Mouse (Mus musculus) myocyte (in vitro differentiated cells): ENCODE data around the gene Pde7b. TPM values are rescaled to one million over a fixed set of nuclear protein-coding genes. Genes with fewer than 3 reads are reported as not detected.
A peak's percentile ranks its signal among the peaks of the same experiment; 100 is the strongest.

Experiments
- H3K27me3 ChIP-seq: one replicate; pipeline ENCODE4 v1.6.1; 2011; ENCODE audit not compliant: control insufficient read depth, insufficient read depth, insufficient read length
- H3K36me3 ChIP-seq: one replicate; pipeline ENCODE4 v1.6.1; 2011; ENCODE audit not compliant: control insufficient read depth, insufficient read depth
- H3K4me2 ChIP-seq: one replicate; pipeline ENCODE4 v1.6.1; 2011; ENCODE audit warnings: low read depth, control low read depth
- H3K4me3 ChIP-seq: one replicate; pipeline ENCODE4 v1.5.1; 2011; ENCODE audit warnings: mild to moderate bottlenecking, control low read depth, moderate library complexity
- H3K79me2 ChIP-seq: one replicate; pipeline ENCODE4 v1.6.1; 2011; ENCODE audit not compliant: control insufficient read depth, insufficient read depth
- H3ac ChIP-seq: one replicate; pipeline ENCODE4 v1.6.1; 2011; ENCODE audit not compliant: control insufficient read depth, insufficient read length
- CEBPB ChIP-seq: IDR thresholded peaks from 2 replicates; pipeline ENCODE4 v1.6.1; 2011; ENCODE audit warnings: mild to moderate bottlenecking, moderate library complexity; ENCODE audit not compliant: poor library complexity, insufficient read depth, severe bottlenecking
- E2F4 ChIP-seq: IDR thresholded peaks from one replicate; pipeline ENCODE4 v1.6.1; 2011; ENCODE audit warnings: mild to moderate bottlenecking, control low read depth, moderate library complexity; ENCODE audit not compliant: insufficient read depth
- MAX ChIP-seq: IDR thresholded peaks from one replicate; pipeline ENCODE4 v1.6.1; 2011; ENCODE audit warnings: low read depth, mild to moderate bottlenecking, control low read depth
- MYOD1 ChIP-seq, 3 experiments: IDR thresholded peaks; one replicate each; pipeline ENCODE4 v1.6.1; 2011; ENCODE audit warnings: control low read depth in 2 of 3, low read depth in 2 of 3, mild to moderate bottlenecking in 2 of 3, moderate library complexity in 1 of 3; ENCODE audit not compliant: insufficient read length in 2 of 3, control insufficient read depth in 1 of 3
- MYOG ChIP-seq, 3 experiments: IDR thresholded peaks; one replicate each; pipeline ENCODE4 v1.6.1; 2011; ENCODE audit warnings: control low read depth in 2 of 3, low read depth in 2 of 3, mild to moderate bottlenecking in 2 of 3; ENCODE audit not compliant: insufficient read length in 2 of 3, control insufficient read depth in 1 of 3, insufficient read depth in 1 of 3
- POLR2A ChIP-seq: IDR thresholded peaks from one replicate; pipeline ENCODE4 v1.6.1; 2011; ENCODE audit warnings: low read depth, mild to moderate bottlenecking, control low read depth, moderate library complexity; ENCODE audit not compliant: insufficient read length
- POLR2AphosphoS2 ChIP-seq: IDR thresholded peaks from one replicate; pipeline ENCODE4 v1.6.1; 2011; ENCODE audit warnings: low read depth, control low read depth; ENCODE audit not compliant: insufficient read length
- REST ChIP-seq: IDR thresholded peaks from one replicate; pipeline ENCODE4 v1.6.1; 2011; ENCODE audit warnings: mild to moderate bottlenecking, control low read depth, moderate library complexity; ENCODE audit not compliant: insufficient read depth, insufficient read length
- SRF ChIP-seq: IDR thresholded peaks from one replicate; pipeline ENCODE4 v1.6.1; 2011; ENCODE audit warnings: low read depth; ENCODE audit not compliant: control insufficient read depth, insufficient read length
- TCF12 ChIP-seq: IDR thresholded peaks from one replicate; pipeline ENCODE4 v1.6.1; 2011; ENCODE audit warnings: mild to moderate bottlenecking, control low read depth; ENCODE audit not compliant: poor library complexity, insufficient read depth, severe bottlenecking
- TCF3 ChIP-seq: IDR thresholded peaks from one replicate; pipeline ENCODE4 v1.6.1; 2011; ENCODE audit warnings: low read depth, control low read depth; ENCODE audit not compliant: insufficient read length
- USF1 ChIP-seq: IDR thresholded peaks from one replicate; pipeline ENCODE4 v1.6.1; 2011; ENCODE audit warnings: low read depth, mild to moderate bottlenecking, control low read depth, moderate library complexity
- polyA plus RNA-seq: library from polyadenylated mRNA; unstranded; fragments of >200 nt; fragmentation: generic; extraction: Trizol; gene quantifications from one replicate; pipeline ENCODE4 v1.2.1, GENCODE M21; 2012; ENCODE audit warnings: missing spikeins

The Pde7b gene
- 0.16 TPM for polyA plus RNA-seq

DNA sequence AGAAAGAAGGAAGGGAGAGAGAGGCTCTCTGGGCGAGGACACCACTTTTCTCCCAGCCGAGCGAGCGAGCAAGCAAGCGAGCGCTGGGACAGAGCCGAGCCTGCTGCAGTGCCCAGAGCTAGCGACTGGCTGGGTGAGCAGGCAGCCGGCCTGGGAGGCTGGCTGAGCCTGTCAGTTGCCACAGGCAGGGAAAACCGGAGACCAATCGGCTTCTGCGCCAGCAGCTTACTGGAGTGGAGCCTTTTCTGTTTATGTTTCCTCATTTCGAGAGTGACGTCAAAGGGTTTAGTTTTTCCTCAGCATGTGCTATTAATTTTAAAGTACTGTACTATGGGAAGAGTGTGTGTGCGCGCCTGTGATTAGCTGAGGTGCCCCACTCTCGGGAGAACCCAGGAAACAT, at the start of gene Pde7b:
Gene Pde7b, minus strand, starts transcription at position 173 of the 400 bp plus-strand sequence.
- H3K36me3 ChIP-seq, result no peaks in the 10 kb centered on the region
- H3K4me2 ChIP-seq, result peak within 1 kb of the TSS; percentile 69
- no peaks in the 10 kb centered on the region for H3K79me2 ChIP-seq
- TF ChIP-seq TCF12 (no peak), MAX (no peak), E2F4 (no peak), POLR2AphosphoS2 (no peak), POLR2A (no peak), TCF3 (no peak), CEBPB (no peak), REST (no peak), MYOG (IDR thresholded peaks at IDR 0.05; ENCODE audit: control insufficient read depth in 1 of 3, insufficient read depth in 1 of 3, insufficient read length in 2 of 3, low read depth in 2 of 3) (no peak), MYOD1 (IDR thresholded peaks at IDR 0.05; ENCODE audit: control insufficient read depth in 1 of 3, insufficient read length in 2 of 3, low read depth in 2 of 3) (no peak), USF1 (no peak), SRF (no peak)
- no peak within 1 kb of the TSS for H3K4me3 ChIP-seq
- no peak within 1 kb of the TSS for H3ac ChIP-seq
- no peaks in the 10 kb centered on the region for H3K27me3 ChIP-seq

DNA sequence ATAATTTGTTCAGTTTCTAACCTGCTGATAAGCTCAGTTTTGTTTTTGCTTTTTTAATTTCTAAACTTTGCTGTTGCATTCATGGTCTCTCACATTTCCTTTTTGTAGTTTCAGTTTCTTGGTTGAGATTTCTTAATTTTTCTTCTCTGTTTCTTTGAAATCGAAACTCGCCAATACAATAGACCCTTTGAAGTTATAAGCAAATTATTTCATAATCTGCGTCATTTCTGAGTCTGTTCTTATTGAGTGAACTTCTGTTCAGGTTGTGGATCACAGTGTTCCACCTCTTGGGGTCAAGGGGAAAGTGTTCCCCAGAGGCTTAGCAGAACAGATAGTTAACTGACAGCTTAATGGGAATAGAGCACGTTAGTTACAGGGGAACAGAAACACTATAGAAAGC, 47.2 kb upstream of the Pde7b start:
- Histone ChIP-seq H3K4me2 (no peak overlapping the region), H3ac (no peak overlapping the region), H3K36me3 (no peaks in the 10 kb centered on the region), H3K79me2 (no peaks in the 10 kb centered on the region), H3K4me3 (no peak overlapping the region), H3K27me3 (no peaks in the 10 kb centered on the region)
- no peak for TF ChIP-seq MYOG (IDR thresholded peaks at IDR 0.05; ENCODE audit: control insufficient read depth in 1 of 3, insufficient read depth in 1 of 3, insufficient read length in 2 of 3, low read depth in 2 of 3)
- no peak for TF ChIP-seq TCF12
- no peak for TF ChIP-seq REST
- no peak for TF ChIP-seq E2F4
- no peak for TF ChIP-seq TCF3
- no peak for TF ChIP-seq SRF
- TF ChIP-seq MAX, result no peak
- TF ChIP-seq POLR2AphosphoS2, result no peak
- no peak for TF ChIP-seq POLR2A
- no peak for TF ChIP-seq CEBPB

DNA sequence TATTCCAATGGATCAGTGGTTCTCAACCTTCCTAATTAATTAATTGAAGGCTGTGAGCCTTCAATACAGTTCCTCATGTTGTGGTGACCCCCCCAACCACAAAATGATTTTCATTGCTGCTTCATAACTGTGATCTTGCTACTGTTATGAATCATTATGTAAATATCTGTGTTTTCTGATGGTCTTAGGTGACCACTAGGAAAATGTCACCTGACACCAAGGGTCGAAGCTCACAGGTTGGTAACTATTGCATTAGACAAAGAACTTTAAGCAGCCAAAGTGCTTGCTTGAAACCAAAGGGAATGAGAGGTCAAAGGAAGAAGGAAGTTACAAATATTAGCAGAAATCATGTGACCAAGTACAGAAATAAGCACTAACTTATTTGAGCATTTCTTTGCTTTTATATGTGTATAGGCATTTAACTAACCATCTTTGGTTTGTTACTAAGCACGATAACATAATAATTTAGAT, 45.6 kb upstream of the Pde7b start:
- H3ac ChIP-seq, result no peak overlapping the region
- no peaks in the 10 kb centered on the region for H3K36me3 ChIP-seq
- no peak for TF ChIP-seq MAX
- TF ChIP-seq POLR2AphosphoS2, result no peak
- TF ChIP-seq SRF, result no peak
- TF ChIP-seq CEBPB, result no peak
- no peak for TF ChIP-seq USF1
- TF ChIP-seq POLR2A, result no peak
- no peak for TF ChIP-seq E2F4
- TF ChIP-seq TCF3, result no peak
- no peak for TF ChIP-seq REST
- no peak for TF ChIP-seq MYOD1 (IDR thresholded peaks at IDR 0.05; ENCODE audit: control insufficient read depth in 1 of 3, insufficient read length in 2 of 3, low read depth in 2 of 3)
- no peaks in the 10 kb centered on the region for H3K27me3 ChIP-seq
- no peak overlapping the region for H3K4me2 ChIP-seq
- no peaks in the 10 kb centered on the region for H3K79me2 ChIP-seq
- no peak overlapping the region for H3K4me3 ChIP-seq

DNA sequence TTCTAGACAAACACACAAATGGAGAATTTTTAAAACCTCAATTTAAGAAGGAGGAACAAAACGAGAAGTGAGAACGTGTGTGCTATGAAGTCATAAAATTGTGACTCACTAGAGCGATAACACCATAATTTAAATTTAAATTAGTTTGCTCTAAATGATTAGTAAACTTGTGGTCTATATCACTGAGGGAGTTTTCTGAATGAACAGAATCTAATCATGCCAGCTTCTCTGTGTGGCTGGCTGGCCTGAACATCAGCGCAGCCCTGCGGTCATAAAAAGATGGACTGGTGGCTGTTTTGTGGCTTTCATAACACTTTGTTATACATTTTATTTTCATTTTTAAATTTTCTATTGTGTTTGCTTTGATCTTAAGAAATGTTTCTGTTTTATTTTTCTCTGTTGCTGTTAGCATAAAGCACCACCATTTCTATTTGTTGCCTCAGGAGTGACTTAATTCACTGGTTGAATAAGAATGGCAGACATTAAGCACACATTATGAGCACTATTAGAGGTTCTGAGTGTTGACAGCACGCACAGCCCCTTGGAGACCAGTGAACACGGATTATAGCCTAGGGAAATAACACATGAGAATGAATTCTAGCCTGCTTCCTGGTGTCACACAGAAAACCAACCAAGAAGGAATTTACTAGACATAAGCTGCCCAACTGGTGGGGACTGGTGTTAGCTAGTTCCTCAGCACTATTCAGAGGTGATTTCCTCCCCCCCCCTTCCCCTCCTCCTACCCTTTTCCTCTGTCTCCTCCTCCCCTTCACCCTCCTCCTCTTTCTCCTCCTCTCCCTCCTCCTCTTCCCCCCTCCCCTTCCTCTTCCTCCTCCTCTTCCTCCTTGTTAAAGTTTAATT, 44.9 kb upstream of the Pde7b start:
- no peaks in the 10 kb centered on the region for H3K79me2 ChIP-seq
- no peak overlapping the region for H3ac ChIP-seq
- H3K27me3 ChIP-seq, result no peaks in the 10 kb centered on the region
- H3K4me2 ChIP-seq, result no peak overlapping the region
- H3K4me3 ChIP-seq, result no peak overlapping the region
- H3K36me3 ChIP-seq, result no peaks in the 10 kb centered on the region
- TF ChIP-seq USF1, result no peak
- no peak for TF ChIP-seq POLR2AphosphoS2
- TF ChIP-seq SRF, result no peak
- no peak for TF ChIP-seq E2F4
- no peak for TF ChIP-seq CEBPB

DNA sequence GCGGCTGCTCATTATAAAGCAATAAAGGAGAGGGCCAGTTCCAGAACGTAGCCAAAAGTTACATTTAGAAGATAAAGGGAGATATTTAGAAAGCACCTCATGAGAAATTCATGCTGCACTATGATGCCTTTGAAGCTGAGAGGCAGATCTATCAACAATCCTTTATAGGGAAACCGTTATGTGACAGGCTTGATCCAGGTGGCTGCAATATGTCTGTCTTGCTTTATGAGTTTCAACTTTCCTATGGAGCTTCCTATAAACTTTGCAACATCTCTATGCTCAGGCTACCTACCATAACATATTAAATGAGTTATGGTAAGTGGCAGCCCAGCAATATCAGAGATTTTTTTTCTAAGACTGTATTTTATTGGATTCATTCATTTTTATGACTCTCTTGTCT, 39.5 kb upstream of the Pde7b start:
- Histone ChIP-seq H3K79me2 (no peaks in the 10 kb centered on the region), H3K4me3 (no peak overlapping the region), H3K4me2 (no peak overlapping the region), H3ac (no peak overlapping the region), H3K27me3 (no peaks in the 10 kb centered on the region), H3K36me3 (no peaks in the 10 kb centered on the region)
- TF ChIP-seq USF1 (no peak), MYOD1 (IDR thresholded peaks at IDR 0.05; ENCODE audit: control insufficient read depth in 1 of 3, insufficient read length in 2 of 3, low read depth in 2 of 3) (no peak), MAX (no peak), SRF (no peak), MYOG (IDR thresholded peaks at IDR 0.05; ENCODE audit: control insufficient read depth in 1 of 3, insufficient read depth in 1 of 3, insufficient read length in 2 of 3, low read depth in 2 of 3) (no peak), POLR2AphosphoS2 (no peak)
